Mouse (Mus musculus): ENCODE results near the gene Carm1.

- TF ChIP-seq CTCF (IDR thresholded peaks at IDR 0.05; ENCODE audit: borderline replicate concordance, control insufficient read depth, extremely low read depth, insufficient read depth, low read length, poor library complexity) (no peak), POLR2A (IDR thresholded peaks at IDR 0.05; ENCODE audit: control insufficient read depth, extremely low read depth, insufficient read depth, low read length, poor library complexity) (no peak)
These were observed 17.7 kb downstream of the Carm1 start for GRCm38 (mm10) chr9:21564420-21564819.

Data from thymus, adult 2 months (tissue).